Mouse (Mus musculus) intestine, postnatal 0 days (tissue): ENCODE measurements around the gene Tead1. TPM values are rescaled to one million over a fixed set of nuclear protein-coding genes. Genes with fewer than 3 reads are reported as not detected.

Experiments used
- ATAC-seq: fragments of 200-750 bp; cut with Nextera tagmentation; 2 replicates; pipeline ENCODE4 v1.8.0; 2017; ENCODE audit warnings: mild to moderate bottlenecking, moderate TSS enrichment, moderate library complexity
- H3K27ac ChIP-seq: fragments of 300-500 bp; sonication (generic); 2 replicates; pipeline ENCODE4 v1.5.1; 2014; ENCODE audit warnings: mild to moderate bottlenecking, low read depth, low read length, moderate library complexity
- H3K27me3 ChIP-seq: fragments of 300-500 bp; sonication (generic); replicated peaks from 2 replicates; pipeline ENCODE4 v1.6.1; 2014; ENCODE audit warnings: low read length, mixed read lengths; ENCODE audit not compliant: control insufficient read depth, insufficient read depth
- H3K36me3 ChIP-seq: fragments of 300-500 bp; sonication (generic); 2 replicates; pipeline ENCODE4 v1.6.1; 2014; ENCODE audit warnings: mild to moderate bottlenecking, moderate library complexity; ENCODE audit not compliant: control insufficient read depth, insufficient read depth
- H3K4me1 ChIP-seq: fragments of 300-500 bp; sonication (generic); replicated peaks from 2 replicates; pipeline ENCODE4 v1.6.1; 2014; ENCODE audit warnings: antibody characterized with exemption, low read length, mixed read lengths; ENCODE audit not compliant: control insufficient read depth, insufficient read depth
- H3K4me2 ChIP-seq: fragments of 300-500 bp; sonication (generic); replicated peaks from 2 replicates; pipeline ENCODE4 v1.6.1; 2014; ENCODE audit warnings: low read depth, mild to moderate bottlenecking, moderate library complexity
- H3K4me3 ChIP-seq: fragments of 300-500 bp; sonication (generic); 2 replicates; pipeline ENCODE4 v1.5.1; 2014; ENCODE audit warnings: low read depth, low read length
- H3K9ac ChIP-seq: fragments of 300-500 bp; sonication (generic); 2 replicates; pipeline ENCODE4 v1.6.1; 2014; ENCODE audit warnings: mild to moderate bottlenecking, low read depth, low read length
- H3K9me3 ChIP-seq: fragments of 300-500 bp; sonication (generic); 2 replicates; pipeline ENCODE4 v1.6.1; 2016; ENCODE audit warnings: mixed run types; ENCODE audit not compliant: control insufficient read depth
- CTCF ChIP-seq: sonication (generic); IDR thresholded peaks from 2 replicates; pipeline ENCODE4 v1.5.1; 2016; ENCODE audit warnings: low read depth, mild to moderate bottlenecking, control low read depth, antibody characterized with exemption, moderate library complexity
- whole genome bisulfite sequencing: fragments of 180-500 bp; shearing (Covaris S2); extraction: QIAGEN DNeasy Blood & Tissue Kit; methylation state at CpG from one replicate; pipeline ENCODE4 v1.1.7; 2014; 5-methylcytosine and 5-hydroxymethylcytosine counted together
- polyA plus RNA-seq: library from polyadenylated mRNA; unstranded; fragments of >200 nt; fragmentation: Nextera tagmentation; extraction: Ambion mirVana; gene quantifications from 2 replicates; pipeline ENCODE4 v1.2.1, GENCODE M21; 2015

The Tead1 gene
- polyA plus RNA-seq, 1 experiment from 2014 or later: 7.4 TPM

- 88% methylated on average over 4 of the region's 4 CpGs for WGBS
- no peaks in the 10 kb centered on the region for H3K9me3 ChIP-seq
- peaks cover 13% of the 10 kb centered on the region for H3K4me1 ChIP-seq
- no peak overlapping the region for H3K4me3 ChIP-seq
- no peak overlapping the region for H3K9ac ChIP-seq
- TF ChIP-seq CTCF: no peak
- no peak overlapping the region for H3K27ac ChIP-seq
- H3K4me2 ChIP-seq: no peak overlapping the region
- ATAC-seq: no peak
- no peaks in the 10 kb centered on the region; the same call in 1 of the 2 replicates for H3K36me3 ChIP-seq
- no peaks in the 10 kb centered on the region for H3K27me3 ChIP-seq
These were observed 110.6 kb downstream of the Tead1 start for GRCm38 (mm10) chr7:112789693-112790092.

- no peak overlapping the region for H3K27ac ChIP-seq
- no peak for ATAC-seq
- H3K9me3 ChIP-seq: no peaks in the 10 kb centered on the region
- no peak for TF ChIP-seq CTCF
- no peaks in the 10 kb centered on the region for H3K27me3 ChIP-seq
- H3K4me1 ChIP-seq: peaks cover 16% of the 10 kb centered on the region
- no peak overlapping the region for H3K9ac ChIP-seq
- WGBS: 44% methylated on average over 2 of the region's 2 CpGs
- no peak overlapping the region for H3K4me2 ChIP-seq
- H3K36me3 ChIP-seq: no peaks in the 10 kb centered on the region; the same call in 1 of the 2 replicates
- no peak overlapping the region for H3K4me3 ChIP-seq
These were observed 111.2 kb downstream of the Tead1 start for GRCm38 (mm10) chr7:112790334-112790733.

- no peaks in the 10 kb centered on the region for H3K27me3 ChIP-seq
- H3K4me3 ChIP-seq: no peak overlapping the region
- no peaks in the 10 kb centered on the region; the same call in 1 of the 2 replicates for H3K36me3 ChIP-seq
- WGBS: 87% methylated on average over 6 of the region's 6 CpGs
- peaks cover 12% of the 10 kb centered on the region for H3K4me1 ChIP-seq
- H3K9me3 ChIP-seq: no peaks in the 10 kb centered on the region
- no peak overlapping the region for H3K27ac ChIP-seq
- TF ChIP-seq CTCF: no peak
- no peak overlapping the region for H3K4me2 ChIP-seq
- ATAC-seq: no peak
- H3K9ac ChIP-seq: no peak overlapping the region
These were observed 113.6 kb downstream of the Tead1 start for GRCm38 (mm10) chr7:112792679-112793078.

- H3K4me2 ChIP-seq: no peak overlapping the region
- H3K9me3 ChIP-seq: no peaks in the 10 kb centered on the region
- peaks cover 6% of the 10 kb centered on the region; the same call in 1 of the 2 replicates for H3K4me1 ChIP-seq
- H3K36me3 ChIP-seq: no peaks in the 10 kb centered on the region; the same call in 1 of the 2 replicates
- H3K27me3 ChIP-seq: no peaks in the 10 kb centered on the region
- no peak overlapping the region for H3K9ac ChIP-seq
- no peak for ATAC-seq
- no peak overlapping the region for H3K27ac ChIP-seq
- no peak for TF ChIP-seq CTCF
- whole genome bisulfite sequencing: 39% methylated on average over 7 of the region's 7 CpGs
- no peak overlapping the region for H3K4me3 ChIP-seq
These were observed 114.8 kb downstream of the Tead1 start for GRCm38 (mm10) chr7:112793903-112794302.

DNA sequence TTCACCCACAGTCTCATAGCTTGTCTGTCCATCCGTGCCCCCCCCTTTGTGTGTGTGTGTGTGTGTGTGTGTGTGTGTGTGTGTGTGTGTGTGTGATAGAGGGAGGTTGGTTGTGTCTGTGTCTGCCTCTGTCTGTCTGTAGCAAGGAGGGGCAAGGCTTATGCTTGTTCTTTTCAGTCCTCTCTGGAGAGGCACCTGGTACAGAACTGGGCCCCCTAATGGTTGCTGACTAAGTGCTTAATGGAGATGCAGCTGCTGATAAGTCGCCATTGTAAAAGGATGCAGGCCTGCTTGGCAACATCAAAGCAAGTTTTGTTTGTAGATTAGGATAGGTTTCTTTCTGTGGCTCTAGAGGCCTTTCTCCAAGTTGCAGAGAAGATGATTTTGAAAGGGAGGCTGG lies 115.4 kb downstream of the Tead1 start:
- no peaks in the 10 kb centered on the region for H3K27me3 ChIP-seq
- H3K4me1 ChIP-seq: 0 out of 2 replicates have a peak, but pooled peaks cover 4% of the 10 kb centered on the region
- WGBS: 18% methylated on average over 2 of the region's 2 CpGs
- H3K4me2 ChIP-seq: no peak overlapping the region
- no peaks in the 10 kb centered on the region; the same call in 1 of the 2 replicates for H3K36me3 ChIP-seq
- H3K27ac ChIP-seq: no peak overlapping the region
- no peaks in the 10 kb centered on the region for H3K9me3 ChIP-seq
- H3K4me3 ChIP-seq: no peak overlapping the region
- TF ChIP-seq CTCF: peak; percentile 37
- no peak for ATAC-seq
- H3K9ac ChIP-seq: no peak overlapping the region

DNA sequence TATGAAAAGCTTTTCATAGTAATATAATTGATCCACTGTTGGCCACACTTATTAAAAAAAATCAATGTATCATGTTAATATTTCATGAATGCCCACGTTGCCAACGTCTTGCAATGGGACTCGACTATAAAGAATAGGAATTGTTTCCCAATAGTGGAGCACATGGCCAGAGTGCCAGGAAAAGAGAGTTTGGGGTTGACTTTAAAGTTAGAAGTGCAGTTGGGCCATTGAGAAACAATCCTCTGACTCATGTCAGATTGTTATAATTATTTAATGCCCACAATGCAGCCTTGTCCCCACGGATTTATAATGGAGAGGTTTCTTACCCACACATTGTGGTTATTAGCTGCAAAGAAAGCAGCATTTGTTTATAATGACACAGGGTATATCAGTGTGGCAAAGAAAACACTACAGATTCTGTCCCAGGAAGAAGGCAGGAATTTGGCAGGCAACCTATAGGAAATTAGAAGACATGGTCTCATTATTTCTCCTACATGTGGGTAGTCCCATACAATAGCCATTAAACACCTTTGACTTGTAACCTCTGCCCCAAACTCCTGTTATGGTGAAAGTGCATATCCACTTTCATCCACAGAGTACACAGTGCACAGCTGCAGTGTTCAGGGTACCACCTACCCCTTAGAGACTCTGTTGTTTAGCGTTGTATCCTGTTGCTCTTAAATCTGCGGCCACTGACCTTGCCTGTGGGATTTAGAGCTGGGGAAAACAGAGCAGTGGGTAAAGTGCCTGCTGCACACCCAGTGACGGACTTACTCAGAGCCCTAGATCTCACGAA lies 118.6 kb downstream of the Tead1 start:
- 84% methylated on average over 8 of the region's 8 CpGs for WGBS
- H3K9ac ChIP-seq: no peak overlapping the region

More for the DNA sequence above, 118.6 kb downstream of the Tead1 start:
- H3K4me1 ChIP-seq: 0 out of 2 replicates have a peak, but pooled peaks cover 6% of the 10 kb centered on the region
- H3K27ac ChIP-seq: no peak overlapping the region
- H3K27me3 ChIP-seq: no peaks in the 10 kb centered on the region
- no peaks in the 10 kb centered on the region; the same call in 1 of the 2 replicates for H3K36me3 ChIP-seq
- TF ChIP-seq CTCF: no peak
- H3K4me3 ChIP-seq: no peak overlapping the region
- H3K9me3 ChIP-seq: no peaks in the 10 kb centered on the region
- no peak for ATAC-seq
- H3K4me2 ChIP-seq: no peak overlapping the region
